Mouse (Mus musculus) brown adipose tissue, adult 24 weeks (tissue): ENCODE results near the gene Tlk1. TPM values are rescaled to one million over a fixed set of nuclear protein-coding genes. Genes with fewer than 3 reads are reported as not detected.

Source experiments
- H3K27ac ChIP-seq: fragments of 200-500 bp; replicated peaks from 2 replicates; pipeline ENCODE4 v1.5.1; 2012; ENCODE audit warnings: low read depth, mild to moderate bottlenecking, low read length
- H3K4me1 ChIP-seq: fragments of 200-500 bp; 2 replicates; pipeline ENCODE4 v1.6.1; 2012; ENCODE audit warnings: low read length, mixed read lengths; ENCODE audit not compliant: control insufficient read depth, insufficient read depth, insufficient read length
- H3K4me3 ChIP-seq: fragments of 200-500 bp; 2 replicates; pipeline ENCODE4 v1.5.1; 2012; ENCODE audit warnings: low read depth, mild to moderate bottlenecking, low read length, moderate library complexity; ENCODE audit not compliant: insufficient read depth
- polyA plus RNA-seq: library from polyadenylated mRNA; stranded (reverse); fragments of >200 nt; gene quantifications from 2 replicates; pipeline ENCODE4 v1.2.4, GENCODE M21; 2012; ENCODE audit not compliant: missing spikeins, insufficient read depth, insufficient read length

Tlk1 gene
- polyA plus RNA-seq, 1 experiment: 26.4 TPM

GRCm38 (mm10) chr2:70844694-70845395 lies 19.3 kb upstream of the Tlk1 start:
- Histone ChIP-seq H3K4me3 (no peak overlapping the region), H3K27ac (no peak overlapping the region), H3K4me1 (no peaks in the 10 kb centered on the region)

DNA sequence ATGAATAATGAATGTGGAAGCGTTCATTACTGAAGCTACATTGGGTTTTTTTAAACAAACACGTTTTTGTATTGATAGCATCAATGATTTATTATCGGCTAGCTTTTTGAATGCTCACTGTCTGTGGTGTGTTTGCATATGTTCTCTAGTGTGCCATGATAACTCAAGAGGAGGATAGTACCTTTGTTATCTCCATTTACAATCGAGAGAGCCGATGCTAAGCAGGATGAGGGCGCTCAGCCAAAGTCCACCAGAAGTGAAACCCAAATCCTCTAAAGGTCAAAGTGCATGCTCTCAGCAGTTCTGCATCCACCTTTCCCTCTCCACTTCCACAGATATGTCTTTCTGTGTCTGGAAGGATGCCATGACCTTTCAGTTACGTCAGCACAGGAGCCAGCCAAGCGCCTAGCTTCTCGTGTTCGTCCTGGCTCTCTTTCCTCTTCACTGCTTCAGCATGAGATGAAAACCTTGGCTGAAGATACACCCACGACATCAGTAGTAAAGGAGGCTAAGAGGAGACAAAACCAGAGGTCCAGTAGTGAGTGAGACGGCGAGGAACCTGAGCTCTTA lies 16.6 kb upstream of the Tlk1 start:
- no peak overlapping the region for H3K4me3 ChIP-seq
- H3K4me1 ChIP-seq: no peaks in the 10 kb centered on the region
- H3K27ac ChIP-seq: no peak overlapping the region

DNA sequence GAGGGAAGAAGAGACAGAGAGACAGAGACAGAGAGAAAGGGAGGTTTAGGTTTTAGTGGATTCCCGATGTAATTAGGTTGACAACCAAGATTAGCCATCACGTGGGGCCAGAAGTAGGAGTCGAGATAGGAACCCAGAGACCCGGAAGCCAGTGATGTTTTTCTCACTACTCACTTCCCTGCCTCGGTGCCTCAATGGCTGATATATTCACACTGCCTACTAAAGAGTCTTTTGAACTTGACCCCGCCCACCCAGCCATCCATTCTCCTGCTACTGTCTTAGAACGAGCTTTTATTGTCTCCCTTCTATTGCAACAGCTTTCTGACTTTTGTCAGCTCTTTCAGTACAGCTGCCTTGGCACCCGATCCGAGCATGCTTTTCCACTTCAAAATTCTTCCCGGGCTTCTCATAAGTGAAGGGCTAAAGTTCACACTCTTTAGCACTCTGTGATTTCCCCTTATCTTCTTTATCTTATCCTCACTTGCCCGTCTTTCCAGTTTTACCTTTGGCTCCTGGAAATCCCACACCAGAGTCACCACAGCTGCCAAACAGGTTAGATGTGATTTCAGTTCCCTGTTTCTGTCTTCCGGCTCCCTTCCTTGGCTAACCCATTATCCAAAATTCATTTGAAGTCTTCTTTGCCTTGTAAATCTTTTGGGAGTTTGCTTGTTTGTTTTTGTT lies 13.1 kb upstream of the Tlk1 start:
- H3K4me3 ChIP-seq: no peak overlapping the region
- no peak overlapping the region for H3K27ac ChIP-seq
- H3K4me1 ChIP-seq: no peaks in the 10 kb centered on the region

- Histone ChIP-seq H3K27ac (no peak overlapping the region), H3K4me3 (no peak overlapping the region), H3K4me1 (no peaks in the 10 kb centered on the region)
Measured at GRCm38 (mm10) chr2:70836306-70836651, 10.8 kb upstream of the Tlk1 start.

- Histone ChIP-seq H3K27ac (no peak overlapping the region), H3K4me3 (no peak overlapping the region), H3K4me1 (no peaks in the 10 kb centered on the region)
Measured at GRCm38 (mm10) chr2:70835641-70836305, 10.2 kb upstream of the Tlk1 start.

DNA sequence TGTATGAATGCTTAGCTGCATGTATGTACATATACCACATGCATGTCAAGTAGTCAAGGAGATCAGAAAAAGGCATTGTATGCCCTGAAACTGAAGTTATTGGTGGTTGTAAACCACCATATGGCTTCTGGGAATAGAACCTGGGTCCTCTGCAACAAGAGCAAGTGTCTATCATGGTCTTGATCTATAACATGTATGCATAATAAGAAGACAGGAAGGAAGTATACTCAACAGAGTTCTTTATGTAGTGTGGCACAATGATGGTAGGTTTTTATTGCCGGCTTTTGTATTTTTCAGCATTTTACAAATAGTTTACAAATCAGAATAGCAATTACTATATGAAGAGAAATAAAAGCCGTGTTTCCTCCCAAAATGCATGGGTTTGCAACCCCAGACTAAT lies 9.7 kb upstream of the Tlk1 start:
- Histone ChIP-seq H3K4me1 (no peaks in the 10 kb centered on the region), H3K27ac (no peak overlapping the region), H3K4me3 (no peak overlapping the region)

DNA sequence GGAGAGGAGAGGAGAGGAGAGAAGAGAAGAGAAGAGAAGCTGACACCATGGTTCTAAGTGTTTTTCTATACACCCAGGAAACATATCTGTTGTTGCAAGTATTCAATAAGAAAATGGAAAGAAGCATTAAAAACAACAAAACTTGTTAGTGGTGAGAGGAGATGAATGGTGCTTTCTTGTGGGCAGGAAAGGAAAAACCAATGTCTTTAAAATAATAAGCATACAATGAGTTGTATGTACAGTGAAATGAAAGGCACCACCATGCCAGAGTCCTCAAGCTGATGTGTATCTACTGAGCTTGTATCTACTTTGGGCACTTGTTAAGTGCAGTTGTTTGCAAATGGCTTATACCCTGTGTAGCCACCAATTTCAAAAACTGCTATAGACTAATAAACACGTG lies 7.7 kb upstream of the Tlk1 start:
- no peak overlapping the region for H3K4me3 ChIP-seq
- H3K4me1 ChIP-seq: no peaks in the 10 kb centered on the region

GRCm38 (mm10) chr2:70831709-70832350 lies 6.3 kb upstream of the Tlk1 start:
- Histone ChIP-seq H3K27ac (no peak overlapping the region), H3K4me1 (no peaks in the 10 kb centered on the region), H3K4me3 (no peak overlapping the region)

More for the DNA sequence above, 7.7 kb upstream of the Tlk1 start:
- H3K27ac ChIP-seq: no peak overlapping the region

DNA sequence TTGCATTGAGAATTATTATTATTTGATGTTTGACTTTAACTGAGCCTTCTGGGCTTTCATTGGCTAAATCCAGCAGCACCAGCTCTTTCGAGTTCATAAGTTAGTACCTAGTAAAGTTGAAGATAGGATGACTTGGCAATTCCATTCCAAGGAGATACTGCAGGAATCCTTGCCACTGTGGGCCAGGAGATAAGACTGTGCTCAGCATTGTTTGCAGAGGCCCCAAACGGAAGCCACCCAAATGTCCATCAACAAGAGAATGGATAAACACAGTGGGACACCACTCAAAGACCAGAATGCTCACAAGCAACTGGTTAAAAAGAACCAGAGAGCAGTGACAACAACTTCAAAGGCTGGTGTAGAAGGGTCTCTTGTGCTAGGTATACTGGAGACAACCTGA lies 5.2 kb upstream of the Tlk1 start:
- Histone ChIP-seq H3K27ac (no peak overlapping the region), H3K4me3 (no peak overlapping the region)

GRCm38 (mm10) chr2:70829946-70830610 lies 4.5 kb upstream of the Tlk1 start:
- Histone ChIP-seq H3K4me1 (no peaks in the 10 kb centered on the region), H3K27ac (no peak overlapping the region)

More for the DNA sequence above, 5.2 kb upstream of the Tlk1 start:
- H3K4me1 ChIP-seq: no peaks in the 10 kb centered on the region

GRCm38 (mm10) chr2:70827780-70828179 lies 2.3 kb upstream of the Tlk1 start:
- H3K27ac ChIP-seq: no peak overlapping the region
- H3K4me3 ChIP-seq: no peak overlapping the region
- no peaks in the 10 kb centered on the region for H3K4me1 ChIP-seq

More at GRCm38 (mm10) chr2:70829946-70830610, 4.5 kb upstream of the Tlk1 start:
- no peak overlapping the region for H3K4me3 ChIP-seq

GRCm38 (mm10) chr2:70826436-70827230 lies 1.1 kb upstream of the Tlk1 start:
- no peaks in the 10 kb centered on the region for H3K4me1 ChIP-seq
- H3K27ac ChIP-seq: no peak overlapping the region
- no peak overlapping the region for H3K4me3 ChIP-seq

- Histone ChIP-seq H3K4me1 (no peaks in the 10 kb centered on the region), H3K27ac (peak overlapping the region; percentile 87), H3K4me3 (peak overlapping the region; percentile 98)
Measured at GRCm38 (mm10) chr2:70824838-70825370, 624 bp downstream of the Tlk1 start.
